Mouse (Mus musculus): ENCODE results near the gene Notch3.

DNA sequence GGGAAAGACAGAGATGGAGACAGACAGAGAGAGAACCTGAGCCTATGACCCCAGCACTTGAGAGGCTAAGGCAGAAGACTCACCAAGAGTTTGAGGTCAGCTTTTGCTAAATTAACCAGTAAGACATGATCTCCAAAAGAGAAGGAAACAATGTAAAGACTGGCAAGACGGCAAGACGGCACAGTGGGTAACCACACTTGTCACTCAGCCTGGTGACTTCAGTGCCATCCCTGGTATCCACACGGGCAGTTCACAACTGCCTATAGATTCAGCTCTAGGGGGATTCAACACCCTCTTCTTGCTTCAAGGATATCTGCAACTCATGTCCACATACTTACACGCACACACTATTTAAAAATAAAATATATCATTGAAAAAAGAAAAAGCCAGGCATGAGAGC, 43.1 kb downstream of the Notch3 start:
- TF ChIP-seq CTCF (IDR thresholded peaks at IDR 0.05; ENCODE audit: low read depth, low read length) (no peak), TAL1 (conservative IDR thresholded peaks at IDR 0.05; ENCODE audit: low read depth, low read length) (no peak)

Data from G1E (cell line).